Mouse (Mus musculus) adrenal gland (tissue): Measurements from ENCODE around the gene Gm20817.
"Not testable (repeated sequence)": the region's sequence is repeated elsewhere in the genome, so short reads cannot be mapped to it uniquely, and the experiment has no call there.

Experiments
- intact Hi-C: fragments of 180-260 bp; cut with DNase I; formaldehyde crosslinking; loops from one replicate; pipeline ENCODE4 v1.15.1; 2025
- long read RNA-seq, 2 experiments: library from polyadenylated mRNA; unstranded; transcript quantifications; one replicate each; pipeline ENCODE4 v2.0.0; 2020; ENCODE audit warnings: borderline replicate concordance in 1 of 2; ENCODE audit not compliant: insufficient replicate concordance in 1 of 2

Gm20817 gene
- long read RNA-seq, experiment 1, result 0 reads
- long read RNA-seq, experiment 2, result 0 reads

DNA sequence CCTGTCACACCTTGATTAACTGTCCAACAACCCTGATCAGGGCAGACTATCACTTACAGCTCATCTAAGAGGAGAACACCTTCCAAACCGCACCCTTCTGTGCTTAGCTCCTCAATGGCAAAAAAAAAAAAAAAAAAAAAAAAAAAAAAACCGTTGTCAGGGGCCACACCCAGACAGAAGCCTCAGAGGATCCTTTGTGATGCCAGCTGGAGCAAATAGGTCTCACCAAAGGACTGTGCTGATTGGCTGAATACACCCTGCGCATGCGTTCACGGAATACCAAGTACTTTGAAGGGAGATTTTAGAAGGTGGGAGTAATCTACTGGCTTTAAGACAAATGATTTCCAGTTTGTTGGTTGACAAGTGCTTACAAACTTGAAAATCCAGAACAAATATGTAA, at the start of gene Gm20817:
TSS of gene Gm20817 (minus strand) at position 101 of the 400 bp plus-strand sequence.
- intact Hi-C loops, result not testable (repeated sequence)
